In genomic region chr2:5730364-5730792, GRCm38 (mm10) we compare ENCODE assay signal across 8 mouse cellular contexts. TPM values are rescaled to one million over a fixed set of nuclear protein-coding genes. Genes with fewer than 3 reads are reported as not detected.
DNase-seq lines count a peak whose midpoint lies in the region; ATAC-seq lines count a peak whose summit lies in the region.

No protein-coding gene starts in this region.

- intact Hi-C loops in heart, postnatal 25 days (cut with DNase I) = no loop called here

- WGBS in limb, embryonic 13.5 days = 55% methylated on average over 15 of the region's 15 CpGs
- WGBS in limb, embryonic 10.5 days = 83% methylated on average over 15 of the region's 15 CpGs
- WGBS in midbrain, embryonic 13.5 days = 42% methylated on average over 15 of the region's 15 CpGs

- H3K4me1 ChIP-seq in limb, embryonic 13.5 days = peaks cover 15% of the 10 kb centered on the region
- peaks cover 10% of the 10 kb centered on the region for H3K4me1 ChIP-seq in limb, embryonic 10.5 days
- peaks cover 17% of the 10 kb centered on the region for H3K4me1 ChIP-seq in midbrain, embryonic 13.5 days (replicated peaks)

- H3K27me3 ChIP-seq in limb, embryonic 13.5 days = no peaks in the 10 kb centered on the region
- H3K27me3 ChIP-seq in limb, embryonic 10.5 days (ENCODE audit: low read depth, poor library complexity, severe bottlenecking) = no peaks in the 10 kb centered on the region
- no peaks in the 10 kb centered on the region; the same call in 1 of the 2 replicates for H3K27me3 ChIP-seq in midbrain, embryonic 13.5 days

- H3K4me2 ChIP-seq in limb, embryonic 13.5 days (replicated peaks) = peak overlapping the region; percentile 21; the same call in 1 of the 2 replicates
- H3K4me2 ChIP-seq in midbrain, embryonic 13.5 days (replicated peaks) = 0 out of 2 replicates have a peak overlapping the region, but pooled peaks have one; percentile 9

- H3K36me3 ChIP-seq in limb, embryonic 13.5 days = no peaks in the 10 kb centered on the region
- no peaks in the 10 kb centered on the region for H3K36me3 ChIP-seq in limb, embryonic 10.5 days
- H3K36me3 ChIP-seq in midbrain, embryonic 13.5 days = no peaks in the 10 kb centered on the region

- no peak overlapping the region; the same call in 1 of the 2 replicates for H3K27ac ChIP-seq in limb, embryonic 13.5 days
- H3K27ac ChIP-seq in limb, embryonic 10.5 days = no peak overlapping the region
- 0 out of 2 replicates have a peak overlapping the region, but pooled peaks have one; percentile 25 for H3K27ac ChIP-seq in midbrain, embryonic 13.5 days

- no peak overlapping the region for H3K9ac ChIP-seq in limb, embryonic 13.5 days
- no peak overlapping the region for H3K9ac ChIP-seq in midbrain, embryonic 13.5 days (replicated peaks)

- H3K9me3 ChIP-seq in limb, embryonic 13.5 days = no peaks in the 10 kb centered on the region
- no peaks in the 10 kb centered on the region for H3K9me3 ChIP-seq in limb, embryonic 10.5 days (replicated peaks)
- H3K9me3 ChIP-seq in midbrain, embryonic 13.5 days = no peaks in the 10 kb centered on the region

- DNase-seq in limb, embryonic 10.5 days (ENCODE audit: low spot score) = no peak
- DNase-seq in brain, adult 2 months (ENCODE audit: low read depth, low spot score) = peak; percentile 73
- DNase-seq in heart, postnatal 25 days (ENCODE audit: low spot score) = peak; percentile 7
- no peak for DNase-seq in spleen, postnatal 4 days (ENCODE audit: low spot score in 2 of 2)
- no peak for DNase-seq in kidney, postnatal 36 days

- ATAC-seq in limb, embryonic 13.5 days (ENCODE audit: low FRiP score, low read depth) = no peak
- ATAC-seq in midbrain, embryonic 13.5 days = peak; percentile 83
- no peak for ATAC-seq in granulocyte monocyte progenitor cell, adult 5-6 weeks (replicated peaks; ENCODE audit: poor library complexity, severe bottlenecking)

- no peak overlapping the region for H3K4me3 ChIP-seq in limb, embryonic 13.5 days
- H3K4me3 ChIP-seq in limb, embryonic 10.5 days = no peak overlapping the region
- no peak overlapping the region for H3K4me3 ChIP-seq in midbrain, embryonic 13.5 days (replicated peaks)

RNA-seq across cellular contexts. Expression of gene Camk1d, which starts 16.1 kb away (rescaled TPM):
- polyA plus RNA-seq in limb, embryonic 13.5 days (2015; fragmentation: Nextera tagmentation; extraction: Ambion mirVana) = 2.4 and 2.9 TPM in 2 replicates
- polyA plus RNA-seq in limb, embryonic 10.5 days (2016; fragmentation: Nextera tagmentation; extraction: Ambion mirVana) = 0.84 and 1.4 TPM in 2 replicates
- total RNA-seq in heart, postnatal 25 days (2021) = 1 to 10 TPM; 4.6 to 5.3 TPM
- 3.5 and 3.9 TPM in 2 replicates for polyA plus RNA-seq in midbrain, embryonic 13.5 days (2015; fragmentation: Nextera tagmentation; extraction: Ambion mirVana)
- total RNA-seq in granulocyte monocyte progenitor cell, adult 5-6 weeks (2014; fragmentation: Nextera tagmentation) = 1.8 and 4.5 TPM in 2 replicates
- total RNA-seq in granulocyte monocyte progenitor cell, adult 5-6 weeks (2017) = 0.26 and 0.78 TPM in 2 replicates

Comparison
In these comparisons a context has a peak if more than half of its experiments do, and no peak if none do; other contexts are left out.
1. DNase-seq: peak in brain, adult 2 months (single experiment) and heart, postnatal 25 days (single experiment); none in limb, embryonic 10.5 days (single experiment), spleen, postnatal 4 days (0 of 2) and kidney, postnatal 36 days (0 of 2).